Mouse (Mus musculus): ENCODE measurements at regions not wholly inside any gene's neighbourhood (a gene's known extent, or its start where the extent isn't known, plus 50 kb on each side); places are given as distances from the start of the nearest gene placed in this dataset.

DNA sequence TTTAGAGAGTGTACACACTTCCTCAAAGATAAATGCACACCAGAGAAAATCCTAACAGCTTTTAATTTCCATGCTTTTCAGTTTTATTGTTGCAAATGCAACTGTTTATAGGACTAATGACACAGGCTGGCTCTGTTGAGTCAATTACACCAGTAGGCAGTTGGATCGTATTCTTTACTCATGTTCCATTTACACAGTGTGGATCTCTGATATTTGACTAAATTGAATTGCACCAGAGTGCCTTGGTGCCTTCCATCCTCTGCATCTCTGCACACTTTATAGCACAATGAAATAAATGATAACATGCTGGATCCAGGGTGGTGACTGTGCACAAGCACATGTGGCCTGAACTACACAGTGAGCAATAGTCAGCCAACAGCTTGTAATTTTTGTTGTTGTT, 787.0 kb upstream of the Arrdc4 start:
- TF ChIP-seq CTCF (IDR thresholded peaks at IDR 0.05; ENCODE audit: borderline replicate concordance, insufficient read depth, low read length) (no peak), POLR2A (IDR thresholded peaks at IDR 0.05; ENCODE audit: low read depth, low read length) (no peak)

Measured in embryonic fibroblast, embryonic 13.5 days (primary cell).